Comparison of ENCODE assay signal across 8 mouse cellular contexts in the genomic region with DNA sequence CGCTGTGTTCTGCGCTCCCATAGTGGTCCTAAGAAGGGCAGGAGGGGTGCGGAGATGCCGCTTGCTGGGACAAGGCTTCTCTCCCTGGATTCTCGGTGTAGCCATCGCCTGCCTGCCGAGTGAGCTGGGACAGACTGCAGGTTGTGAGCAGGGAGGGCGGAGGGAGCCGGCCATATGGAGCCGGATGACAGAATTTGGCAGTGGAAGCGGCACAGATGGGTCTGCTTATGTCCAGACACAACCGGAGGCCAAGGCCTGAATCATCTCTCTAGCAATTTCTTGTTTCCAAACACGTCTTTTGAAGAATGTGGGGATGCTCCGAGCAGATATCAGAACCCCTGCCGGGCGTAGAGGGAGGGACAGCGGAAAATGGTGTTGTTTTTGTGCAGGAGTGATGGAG. TPM values are rescaled to one million over a fixed set of nuclear protein-coding genes. Genes with fewer than 3 reads are reported as not detected.
DNase-seq lines count a peak whose midpoint lies in the region.

No protein-coding gene starts in this region.

- peak; percentile 58 for DNase-seq in gastrocnemius, postnatal 14 days
- DNase-seq in gastrocnemius, adult 18-20 months (ENCODE audit: low spot score), result no peak
- DNase-seq in cerebellum, adult 9-10 months, result peak; percentile 98
- DNase-seq in gastrocnemius, postnatal 4 days (ENCODE audit: low spot score in 2 of 2), result peak; percentile 52 to 69
- DNase-seq in left cerebral cortex, postnatal 36 days (ENCODE audit: low spot score in 2 of 2), result peak; percentile 79 to 80
- peak; percentile 71 for DNase-seq in right cerebral cortex, postnatal 14 days
- DNase-seq in adrenal gland, postnatal 25 days, result no peak
- no peak for DNase-seq in spleen, postnatal 10 days (ENCODE audit: low spot score in 2 of 2)

- intact Hi-C loops in gastrocnemius, postnatal 14 days (cut with DNase I; ENCODE audit: low total_unique reads), result no loop called here
- intact Hi-C loops in left cerebral cortex, postnatal 36 days (cut with DNase I), result no loop called here

RNA-seq across cellular contexts. Expression of gene Aldh1b1, which starts 42.9 kb away (rescaled TPM):
- 1 to 10 TPM in 1 of 2 experiments, under 1 TPM in 1; 1.00 to 1.5 TPM for total RNA-seq in gastrocnemius, postnatal 14 days (2021)
- under 1 TPM; 0.50 to 0.64 TPM for total RNA-seq in gastrocnemius, adult 18-20 months (2021)
- total RNA-seq in gastrocnemius, postnatal 4 days (2021), result 1 to 10 TPM; 1.6 to 2.4 TPM
- 1 to 10 TPM; 4.6 to 7.1 TPM for total RNA-seq in left cerebral cortex, postnatal 36 days (2021)
- total RNA-seq in adrenal gland, postnatal 25 days (2021), result 32.9 and 42.0 TPM in 2 replicates

Comparison
In these comparisons a context has a peak if more than half of its experiments do, and no peak if none do; other contexts are left out.
1. DNase-seq: peak in gastrocnemius, postnatal 14 days (single experiment), cerebellum, adult 9-10 months (single experiment), gastrocnemius, postnatal 4 days (2 of 2), left cerebral cortex, postnatal 36 days (2 of 2) and right cerebral cortex, postnatal 14 days (single experiment); none in gastrocnemius, adult 18-20 months (single experiment), adrenal gland, postnatal 25 days (single experiment) and spleen, postnatal 10 days (0 of 2).